Mouse (Mus musculus) spleen, postnatal 14 days (tissue): ENCODE results near the gene Fars2.

Experiments used
- DNase-seq, 2 experiments: peaks; one replicate each; pipeline ENCODE4 v3.0.0; 2021 to 2022; ENCODE audit warnings: low spot score in 2 of 2

Gene Fars2

DNA sequence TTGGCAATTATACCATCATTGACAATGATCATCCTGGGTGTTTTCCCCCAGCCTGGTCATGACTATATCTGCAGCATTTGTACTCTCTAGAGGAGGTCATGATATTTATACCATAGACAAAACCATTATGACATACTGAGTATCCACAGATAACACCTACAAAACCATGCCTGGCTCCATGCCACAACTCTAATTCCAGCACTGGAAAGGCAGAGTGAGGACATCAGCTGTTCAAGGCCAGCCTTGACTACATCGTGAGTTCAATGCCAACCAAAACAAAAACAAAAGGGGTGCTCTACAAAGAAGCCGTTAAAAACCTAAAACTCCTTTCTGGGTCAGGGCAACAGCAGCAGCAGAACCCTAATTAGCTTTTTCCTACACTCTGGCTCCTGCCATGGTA is 392.9 kb downstream of the Fars2 start:
- no peak for DNase-seq

DNA sequence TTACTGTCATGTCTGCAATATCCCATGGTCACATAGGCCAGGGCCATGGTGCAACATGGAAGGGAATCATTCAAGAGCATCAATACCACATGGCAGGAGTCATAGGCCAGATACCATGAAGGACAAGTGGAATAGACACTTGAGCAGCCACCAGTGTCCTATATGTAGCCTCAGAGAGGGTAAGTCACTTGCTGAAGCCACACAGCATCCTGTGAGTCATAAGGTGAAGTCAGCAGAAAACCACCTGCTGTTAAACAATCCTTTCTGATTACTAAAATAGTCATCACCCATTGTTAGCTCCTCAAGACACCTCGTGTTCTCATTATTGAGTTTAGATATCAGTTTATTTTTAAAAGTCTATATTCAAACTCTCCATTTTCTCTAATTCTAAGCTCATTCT is 395.9 kb downstream of the Fars2 start:
- no peak for DNase-seq

GRCm38 (mm10) chr13:36518144-36518571 is 400.9 kb downstream of the Fars2 start:
- no peak for DNase-seq

DNA sequence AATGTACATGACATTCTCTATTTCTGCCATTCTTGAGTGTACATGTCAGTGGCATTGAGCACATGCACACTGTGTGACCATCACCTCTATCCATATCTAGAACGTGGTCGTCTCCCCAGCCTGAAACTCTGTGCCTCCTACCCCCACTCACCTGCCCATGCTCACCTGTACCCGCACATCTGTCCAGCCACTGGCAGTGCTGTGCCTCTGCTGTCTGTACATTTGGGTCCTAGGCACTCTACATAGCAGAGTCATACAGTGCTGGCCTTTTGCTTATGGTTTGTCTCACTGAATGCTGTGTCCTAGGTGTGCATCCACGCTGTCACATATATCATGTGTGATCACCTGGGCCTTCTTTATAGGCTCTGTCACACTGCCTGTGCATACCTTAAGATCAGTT is 410.5 kb downstream of the Fars2 start:
- no peak for DNase-seq

- DNase-seq: no peak
These were observed 411.1 kb downstream of the Fars2 start for GRCm38 (mm10) chr13:36528223-36528895.

GRCm38 (mm10) chr13:36529467-36530039 is 412.3 kb downstream of the Fars2 start:
- no peak for DNase-seq

DNA sequence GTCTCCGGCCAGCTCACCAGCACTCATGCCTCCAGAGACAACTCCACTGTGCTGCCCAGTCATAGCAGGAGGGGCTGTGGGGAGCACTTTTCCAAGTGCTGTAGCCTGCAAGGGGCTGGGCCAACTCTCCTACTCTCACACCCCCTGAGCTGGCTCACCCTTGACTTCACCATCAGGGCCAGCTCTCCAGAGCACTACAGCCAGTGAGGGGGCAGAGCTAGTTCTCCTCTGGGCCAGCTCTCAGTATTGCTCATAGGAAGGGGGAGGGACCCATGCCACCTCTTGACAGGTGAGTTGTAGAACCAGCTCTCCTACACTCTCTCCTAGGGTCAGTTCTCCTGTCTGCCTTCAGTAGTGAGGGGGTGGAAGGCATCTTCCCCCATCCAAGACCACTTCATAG is 413.6 kb downstream of the Fars2 start:
- no peak for DNase-seq

DNA sequence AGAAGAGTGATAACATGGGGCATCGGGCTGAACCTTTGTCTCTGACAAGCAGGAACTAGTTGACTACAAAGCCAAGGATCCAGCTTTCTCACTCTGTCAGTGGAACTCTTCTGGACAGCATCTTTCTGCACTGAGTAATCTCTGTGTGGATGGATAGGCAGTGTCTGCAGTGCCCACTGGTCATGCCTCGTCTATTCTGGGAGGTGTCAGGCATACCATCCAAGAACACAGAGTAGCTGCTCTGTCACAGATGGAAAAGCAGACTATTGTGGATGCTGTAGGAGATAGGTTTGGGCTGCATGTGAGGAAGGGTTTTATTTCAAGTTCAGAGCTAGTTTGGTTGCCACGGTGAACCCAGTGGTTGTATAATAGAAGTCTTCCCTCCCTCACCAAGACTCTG is 414.7 kb downstream of the Fars2 start:
- no peak for DNase-seq

DNA sequence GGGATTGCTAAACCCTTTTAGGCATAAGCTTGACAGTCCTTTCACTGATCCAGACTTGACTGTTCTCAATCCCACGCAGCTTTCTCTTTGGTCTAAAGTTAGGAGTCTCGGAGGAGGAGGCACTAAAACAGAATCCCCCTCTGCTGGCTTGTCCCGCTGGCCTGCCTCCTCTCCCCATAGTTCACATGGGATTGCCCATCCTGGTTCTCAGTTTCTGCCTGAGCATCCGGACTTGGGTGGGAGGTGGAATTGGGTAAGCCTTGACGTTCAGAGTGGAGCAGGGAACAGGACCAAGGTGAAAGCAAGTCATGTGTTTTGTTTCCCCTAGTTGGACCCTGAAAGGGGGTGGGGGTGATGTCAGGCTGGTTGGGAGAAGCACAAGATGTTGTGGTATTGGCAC is 415.9 kb downstream of the Fars2 start:
- no peak for DNase-seq

- no peak for DNase-seq
These were observed 416.3 kb downstream of the Fars2 start for GRCm38 (mm10) chr13:36533518-36533917.

GRCm38 (mm10) chr13:36533966-36534540 is 416.8 kb downstream of the Fars2 start:
- no peak for DNase-seq

DNA sequence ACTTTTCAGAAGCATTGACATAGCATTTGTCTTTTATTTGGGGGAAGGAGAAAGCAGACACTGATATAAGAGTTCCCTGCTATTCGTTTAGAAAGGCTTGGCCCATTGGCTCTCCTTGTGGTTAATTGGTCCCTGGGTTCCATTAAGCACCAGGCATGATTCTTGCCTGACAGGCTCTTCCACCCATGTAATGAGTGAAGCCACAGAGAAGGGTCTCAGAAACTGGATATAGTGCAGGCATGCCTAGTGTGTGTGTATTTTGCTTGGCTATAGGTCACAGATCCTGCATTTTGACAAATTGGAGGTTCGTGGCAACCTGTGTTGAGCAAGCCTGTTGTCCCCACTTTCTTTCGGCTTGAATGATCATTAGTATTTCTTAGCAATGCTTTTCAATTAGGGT is 420.4 kb downstream of the Fars2 start:
- no peak for DNase-seq

DNA sequence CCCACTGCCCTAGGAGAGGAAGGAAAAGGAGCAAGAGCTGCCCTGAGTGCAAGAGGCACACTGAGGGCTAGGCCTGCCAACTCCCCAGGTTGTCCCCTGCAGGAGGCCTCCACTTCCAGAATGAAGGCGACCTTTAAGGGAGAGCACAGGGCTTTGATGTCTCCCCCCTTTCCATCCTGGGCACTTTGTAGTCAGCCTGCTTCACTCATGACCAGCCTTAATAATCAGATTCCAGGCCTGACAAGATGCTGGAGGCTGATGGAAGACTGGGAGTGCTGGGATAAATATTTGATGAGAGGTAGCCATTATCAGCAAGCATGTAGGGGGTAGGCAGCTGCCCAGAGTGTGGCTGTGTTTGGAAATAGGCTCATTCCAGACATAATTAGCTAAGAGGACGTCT is 421.2 kb downstream of the Fars2 start:
- no peak for DNase-seq

DNA sequence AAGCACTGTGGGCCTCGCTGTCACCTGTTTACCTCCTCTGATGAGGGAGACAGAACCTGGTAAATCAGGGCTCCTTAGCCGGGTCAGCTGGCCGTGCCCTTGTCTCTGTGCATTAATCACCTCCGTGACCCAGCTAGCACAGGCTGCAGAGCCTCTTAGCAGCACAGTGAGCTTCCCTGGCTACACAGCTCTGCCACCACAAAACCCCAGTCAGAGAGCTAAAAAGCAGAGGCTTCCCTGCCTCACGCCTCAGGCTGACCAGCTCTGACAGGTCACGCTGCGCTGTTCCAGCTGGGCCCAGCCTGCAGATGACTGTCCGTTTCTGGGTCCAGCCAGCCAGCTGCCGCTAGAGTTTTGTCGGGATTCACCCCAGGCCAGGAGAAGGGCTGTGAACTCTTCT is 423.0 kb downstream of the Fars2 start:
- no peak for DNase-seq

DNA sequence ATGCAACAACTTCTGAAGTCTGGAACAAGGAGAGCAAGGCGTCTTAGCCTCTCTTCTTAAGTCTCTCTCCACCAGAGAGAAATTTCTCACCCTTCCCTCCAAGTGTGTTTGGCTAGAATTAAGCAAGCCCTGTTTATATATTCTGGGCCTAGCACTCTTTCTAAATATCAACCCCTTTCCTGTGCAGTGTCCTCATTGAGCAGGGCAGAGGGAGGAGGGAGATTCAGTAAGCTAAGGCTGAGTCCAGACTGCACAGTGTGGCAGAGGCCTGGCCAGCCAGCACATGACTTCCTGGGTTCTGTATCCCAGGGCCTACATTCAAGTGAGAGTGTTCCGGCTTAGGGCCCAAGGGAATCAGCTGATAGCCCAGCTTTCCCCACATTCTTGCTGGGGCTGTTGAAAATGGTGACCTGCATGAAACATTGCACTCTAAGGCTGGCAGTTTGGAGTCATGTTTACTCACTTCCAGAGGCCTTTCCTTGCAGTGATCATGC is 424.1 kb downstream of the Fars2 start:
- no peak for DNase-seq

- no peak for DNase-seq
These were observed 433.5 kb downstream of the Fars2 start for GRCm38 (mm10) chr13:36550694-36551093.

GRCm38 (mm10) chr13:36552522-36553246 is 435.5 kb downstream of the Fars2 start:
- DNase-seq: no peak

DNA sequence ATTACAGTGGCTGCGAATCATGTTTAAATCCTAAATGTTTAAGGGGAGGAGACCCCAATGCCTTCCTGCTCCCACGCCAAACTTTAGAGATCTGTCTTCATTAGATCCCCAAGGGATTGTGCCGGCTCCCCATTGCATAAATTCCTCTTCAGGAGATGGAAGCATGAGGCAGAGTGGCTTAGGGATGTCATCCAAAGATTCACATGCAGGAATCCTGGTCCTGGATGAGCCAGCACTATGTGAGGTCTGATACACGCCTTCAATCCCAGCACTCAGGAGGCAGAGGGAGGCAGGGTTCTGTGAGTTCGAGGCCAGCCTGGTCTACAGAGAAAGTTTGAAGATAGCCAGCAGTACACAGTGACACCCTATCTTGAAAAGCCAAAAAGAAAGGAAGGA is 436.0 kb downstream of the Fars2 start:
- DNase-seq: no peak

DNA sequence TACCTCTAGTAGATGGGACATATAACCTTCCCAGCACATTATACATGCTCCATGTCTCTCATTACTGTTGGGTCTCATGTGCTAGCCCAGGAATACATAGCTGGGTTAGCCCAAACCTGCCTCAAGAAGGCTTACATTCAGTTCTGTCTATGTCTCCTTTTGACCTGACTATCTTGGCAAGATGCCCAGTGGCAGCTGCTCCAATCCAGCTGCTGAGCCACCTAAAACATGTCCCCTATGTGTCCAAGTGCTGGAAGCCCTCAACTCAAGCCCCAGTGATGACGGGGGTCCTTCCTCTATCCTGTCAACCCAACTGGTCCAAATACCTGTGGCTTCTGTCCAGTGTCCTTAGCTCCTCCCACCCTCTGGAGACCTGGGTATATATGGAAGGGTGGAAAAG is 437.5 kb downstream of the Fars2 start:
- DNase-seq: no peak

GRCm38 (mm10) chr13:36562447-36563441 is 445.5 kb downstream of the Fars2 start:
- DNase-seq: no peak

GRCm38 (mm10) chr13:36564764-36565315 is 447.6 kb downstream of the Fars2 start:
- no peak for DNase-seq
